Mouse (Mus musculus) intestine, postnatal 0 days (tissue): ENCODE results near the gene Sds. TPM values are rescaled to one million over a fixed set of nuclear protein-coding genes. Genes with fewer than 3 reads are reported as not detected.

Experiments used
- ATAC-seq: fragments of 200-750 bp; cut with Nextera tagmentation; 2 replicates; pipeline ENCODE4 v1.8.0; 2017; ENCODE audit warnings: mild to moderate bottlenecking, moderate TSS enrichment, moderate library complexity
- H3K27ac ChIP-seq: fragments of 300-500 bp; sonication (generic); 2 replicates; pipeline ENCODE4 v1.5.1; 2014; ENCODE audit warnings: mild to moderate bottlenecking, low read depth, low read length, moderate library complexity
- H3K27me3 ChIP-seq: fragments of 300-500 bp; sonication (generic); replicated peaks from 2 replicates; pipeline ENCODE4 v1.6.1; 2014; ENCODE audit warnings: low read length, mixed read lengths; ENCODE audit not compliant: control insufficient read depth, insufficient read depth
- H3K36me3 ChIP-seq: fragments of 300-500 bp; sonication (generic); 2 replicates; pipeline ENCODE4 v1.6.1; 2014; ENCODE audit warnings: mild to moderate bottlenecking, moderate library complexity; ENCODE audit not compliant: control insufficient read depth, insufficient read depth
- H3K4me1 ChIP-seq: fragments of 300-500 bp; sonication (generic); replicated peaks from 2 replicates; pipeline ENCODE4 v1.6.1; 2014; ENCODE audit warnings: antibody characterized with exemption, low read length, mixed read lengths; ENCODE audit not compliant: control insufficient read depth, insufficient read depth
- H3K4me2 ChIP-seq: fragments of 300-500 bp; sonication (generic); replicated peaks from 2 replicates; pipeline ENCODE4 v1.6.1; 2014; ENCODE audit warnings: low read depth, mild to moderate bottlenecking, moderate library complexity
- H3K4me3 ChIP-seq: fragments of 300-500 bp; sonication (generic); 2 replicates; pipeline ENCODE4 v1.5.1; 2014; ENCODE audit warnings: low read depth, low read length
- H3K9ac ChIP-seq: fragments of 300-500 bp; sonication (generic); 2 replicates; pipeline ENCODE4 v1.6.1; 2014; ENCODE audit warnings: mild to moderate bottlenecking, low read depth, low read length
- H3K9me3 ChIP-seq: fragments of 300-500 bp; sonication (generic); 2 replicates; pipeline ENCODE4 v1.6.1; 2016; ENCODE audit warnings: mixed run types; ENCODE audit not compliant: control insufficient read depth
- CTCF ChIP-seq: sonication (generic); IDR thresholded peaks from 2 replicates; pipeline ENCODE4 v1.5.1; 2016; ENCODE audit warnings: low read depth, mild to moderate bottlenecking, control low read depth, antibody characterized with exemption, moderate library complexity
- WGBS: fragments of 180-500 bp; shearing (Covaris S2); extraction: QIAGEN DNeasy Blood & Tissue Kit; methylation state at CpG from one replicate; pipeline ENCODE4 v1.1.7; 2014; 5-methylcytosine and 5-hydroxymethylcytosine counted together
- polyA plus RNA-seq: library from polyadenylated mRNA; unstranded; fragments of >200 nt; fragmentation: Nextera tagmentation; extraction: Ambion mirVana; gene quantifications from 2 replicates; pipeline ENCODE4 v1.2.1, GENCODE M21; 2015

Gene Sds
- polyA plus RNA-seq, 1 experiment from 2014 or later = not detected

DNA sequence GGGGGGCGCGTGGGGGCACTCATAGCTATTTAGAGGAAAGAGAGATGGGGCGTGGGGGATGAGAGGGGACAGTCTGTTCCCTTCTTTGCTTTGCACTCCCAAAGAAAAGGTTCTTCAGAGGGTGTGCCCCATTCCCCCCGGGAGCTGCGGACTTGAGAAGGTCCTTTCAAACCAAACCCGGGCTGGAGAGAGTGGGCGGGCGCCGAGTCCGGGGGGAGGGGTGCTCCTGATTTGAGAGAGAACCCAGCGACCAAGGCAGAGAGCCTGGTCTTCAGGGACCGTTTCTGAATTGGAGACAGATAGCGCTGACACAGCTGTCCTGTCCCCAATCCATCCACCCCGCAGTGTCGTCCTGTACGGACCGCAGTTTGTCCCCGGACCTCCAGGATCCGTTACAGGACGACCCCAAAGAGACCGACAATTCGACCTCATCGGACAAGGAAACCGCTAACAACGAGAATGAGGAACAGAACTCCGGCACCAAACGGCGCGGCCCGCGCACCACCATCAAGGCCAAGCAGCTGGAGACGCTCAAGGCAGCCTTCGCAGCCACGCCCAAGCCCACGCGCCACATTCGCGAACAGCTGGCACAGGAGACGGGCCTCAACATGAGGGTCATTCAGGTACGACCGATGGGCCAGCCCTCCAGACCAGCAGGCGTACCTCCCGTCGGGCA, 41.2 kb upstream of the Sds start:
- WGBS = under 1% methylated on average over 44 of the region's 44 CpGs
- Histone ChIP-seq H3K4me3 (peak overlapping the region; percentile 26; the same call in 1 of the 2 replicates), H3K27me3 (peaks cover 98% of the 10 kb centered on the region), H3K36me3 (no peaks in the 10 kb centered on the region), H3K27ac (no peak overlapping the region), H3K9ac (no peak overlapping the region), H3K4me2 (no peak overlapping the region), H3K4me1 (no peaks in the 10 kb centered on the region), H3K9me3 (no peaks in the 10 kb centered on the region)
- no peak for TF ChIP-seq CTCF
- no peak for ATAC-seq

DNA sequence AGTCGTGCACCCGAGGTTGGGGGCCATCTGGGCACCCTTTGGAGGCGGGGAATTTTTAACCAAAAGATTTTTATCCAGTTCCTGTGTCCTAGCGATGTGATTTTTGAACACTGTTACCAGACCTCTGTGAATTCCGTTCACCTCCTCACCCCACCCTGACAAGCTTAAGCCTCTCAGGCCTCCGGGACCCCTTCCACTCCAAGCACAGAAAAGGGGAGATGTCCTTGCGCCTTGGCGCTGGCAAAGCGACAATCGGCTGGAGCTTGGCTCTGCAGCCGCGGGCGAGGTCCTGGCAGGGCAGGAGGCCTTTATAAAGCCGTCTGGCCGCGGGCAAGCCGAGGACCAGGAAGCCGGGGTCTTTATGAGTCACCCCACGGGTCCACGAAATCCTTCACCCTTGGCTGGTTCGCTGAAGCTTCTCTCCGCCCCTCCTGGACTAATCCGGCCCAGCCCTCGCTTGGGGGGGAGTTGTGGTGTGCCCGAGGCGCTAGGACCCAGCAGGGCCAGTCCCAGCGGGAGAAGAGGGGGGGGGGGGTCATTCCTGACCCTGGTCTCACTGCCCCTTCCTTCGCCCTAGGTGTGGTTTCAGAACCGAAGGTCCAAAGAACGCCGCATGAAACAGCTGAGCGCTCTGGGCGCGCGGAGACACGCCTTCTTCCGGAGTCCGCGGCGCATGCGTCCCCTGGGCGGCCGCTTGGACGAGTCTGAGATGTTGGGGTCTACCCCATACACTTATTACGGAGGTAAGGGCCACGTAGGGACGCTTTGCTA, 40.4 kb upstream of the Sds start:
- Histone ChIP-seq H3K27me3 (peaks cover 99% of the 10 kb centered on the region), H3K27ac (no peak overlapping the region), H3K36me3 (no peaks in the 10 kb centered on the region), H3K4me1 (no peaks in the 10 kb centered on the region), H3K4me2 (peak overlapping the region; percentile 70), H3K9me3 (no peaks in the 10 kb centered on the region), H3K4me3 (peak overlapping the region; percentile 26), H3K9ac (no peak overlapping the region)
- ATAC-seq = no peak
- WGBS = 1% methylated on average over 45 of the region's 47 CpGs
- TF ChIP-seq CTCF = no peak

DNA sequence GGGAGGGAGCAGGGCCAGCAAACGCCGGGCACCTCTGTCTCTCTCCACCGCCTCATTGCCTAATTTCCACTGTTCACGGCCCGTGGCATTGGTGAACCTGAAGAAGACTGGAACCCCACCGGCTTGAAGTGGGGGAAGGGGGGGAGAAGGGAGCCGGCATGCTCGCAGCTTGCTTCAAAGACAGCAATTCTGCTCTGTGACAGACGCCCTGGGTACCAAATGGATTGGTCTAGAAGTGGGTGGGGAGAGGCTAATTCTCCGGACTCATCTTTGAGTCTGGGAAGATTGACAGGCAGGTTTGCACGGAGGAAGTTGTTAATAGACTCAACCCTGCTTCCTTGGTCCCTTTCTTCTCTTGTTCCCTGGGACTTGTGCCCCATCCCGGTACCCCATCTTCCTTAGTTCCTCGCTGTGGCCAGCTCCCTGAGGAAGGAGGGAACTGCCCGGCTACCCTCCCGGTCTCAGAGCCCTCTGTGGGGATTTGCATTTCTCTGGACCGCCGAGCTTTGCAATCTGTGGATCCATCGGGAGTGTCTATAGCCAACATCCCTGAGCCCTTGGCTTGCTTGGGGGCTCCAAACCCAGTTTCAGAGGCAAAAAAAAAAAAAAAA, 39.3 kb upstream of the Sds start:
- no peak overlapping the region for H3K4me3 ChIP-seq
- H3K9ac ChIP-seq = no peak overlapping the region
- H3K4me2 ChIP-seq = no peak overlapping the region
- no peaks in the 10 kb centered on the region for H3K36me3 ChIP-seq
- TF ChIP-seq CTCF = no peak
- H3K9me3 ChIP-seq = no peaks in the 10 kb centered on the region
- H3K4me1 ChIP-seq = no peaks in the 10 kb centered on the region
- H3K27ac ChIP-seq = no peak overlapping the region
- no peak for ATAC-seq
- under 1% methylated on average over 18 of the region's 18 CpGs for WGBS
- peaks cover 93% of the 10 kb centered on the region for H3K27me3 ChIP-seq

DNA sequence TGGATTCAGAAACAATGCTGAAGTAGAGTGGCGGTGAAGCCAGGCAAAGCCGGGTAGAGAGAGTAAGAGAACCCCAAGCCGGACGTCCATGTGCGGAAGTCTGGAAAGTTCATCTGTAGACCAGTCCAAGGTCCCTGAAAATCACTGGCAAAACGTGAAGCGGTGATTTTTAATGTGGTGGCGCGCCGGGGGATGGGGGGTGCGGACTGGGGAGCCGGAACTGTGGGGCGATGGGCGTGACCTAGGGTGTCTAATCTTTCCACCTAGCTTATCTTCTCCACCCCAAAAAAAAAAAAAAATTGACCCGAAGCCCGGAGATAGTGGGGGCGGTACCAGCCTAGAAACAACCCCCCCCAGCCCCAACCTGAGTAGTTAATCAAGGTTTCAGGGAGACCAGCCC, 38.8 kb upstream of the Sds start:
- H3K4me3 ChIP-seq = peak overlapping the region; percentile 11; the same call in 1 of the 2 replicates
- H3K9ac ChIP-seq = no peak overlapping the region
- H3K27me3 ChIP-seq = peaks cover 89% of the 10 kb centered on the region
- no peaks in the 10 kb centered on the region for H3K9me3 ChIP-seq
- no peak overlapping the region for H3K4me2 ChIP-seq
- H3K27ac ChIP-seq = no peak overlapping the region
- no peaks in the 10 kb centered on the region for H3K4me1 ChIP-seq
- H3K36me3 ChIP-seq = no peaks in the 10 kb centered on the region
- no peak for ATAC-seq
- no peak for TF ChIP-seq CTCF
- WGBS = 1% methylated on average over 17 of the region's 17 CpGs

DNA sequence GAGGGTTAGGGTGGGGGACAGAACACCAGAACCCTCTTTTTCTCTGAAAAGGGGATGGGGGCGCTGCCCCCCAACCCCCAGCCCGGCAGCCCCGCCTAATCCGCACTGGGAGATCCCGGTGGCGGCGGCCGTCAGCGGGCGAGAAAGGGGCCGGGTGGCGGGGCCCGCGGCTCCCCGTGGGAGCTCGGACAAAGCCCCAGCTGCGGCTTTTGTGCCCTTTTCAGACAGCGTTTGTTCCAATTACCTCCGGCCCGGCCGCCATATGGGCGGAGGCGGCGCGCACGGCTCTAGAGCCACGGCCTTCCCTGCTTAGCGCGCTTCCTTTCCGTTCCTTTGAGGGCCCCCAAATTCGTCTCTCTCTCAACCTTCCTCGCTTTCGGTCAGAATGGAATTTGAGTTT, 38.3 kb upstream of the Sds start:
- Histone ChIP-seq H3K4me1 (no peaks in the 10 kb centered on the region), H3K36me3 (no peaks in the 10 kb centered on the region), H3K27me3 (peaks cover 88% of the 10 kb centered on the region), H3K4me3 (peak overlapping the region; percentile 11; the same call in 1 of the 2 replicates), H3K9ac (no peak overlapping the region), H3K9me3 (no peaks in the 10 kb centered on the region), H3K27ac (no peak overlapping the region), H3K4me2 (no peak overlapping the region)
- no peak for ATAC-seq
- WGBS = under 1% methylated on average over 33 of the region's 33 CpGs
- TF ChIP-seq CTCF = no peak

DNA sequence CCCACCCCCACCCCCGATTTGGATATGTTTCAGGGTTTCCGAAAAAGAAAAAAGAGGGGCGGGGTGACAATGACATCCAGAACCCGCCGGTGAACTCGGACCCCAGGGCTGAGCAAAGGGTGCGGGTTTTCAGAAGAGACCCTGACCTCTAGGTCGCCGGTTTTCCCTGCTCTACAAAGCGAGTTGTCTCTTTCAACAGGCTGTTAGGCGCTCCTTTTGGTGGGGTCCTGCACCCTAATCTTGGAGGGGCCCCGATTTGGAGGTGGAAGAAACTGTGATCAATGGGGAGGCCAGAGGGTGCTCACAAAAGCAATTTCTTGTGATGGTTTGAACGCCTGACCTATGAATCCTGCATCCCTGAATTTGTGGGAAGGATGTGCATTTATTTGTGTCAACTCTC, 37.9 kb upstream of the Sds start:
- peaks cover 83% of the 10 kb centered on the region for H3K27me3 ChIP-seq

More for the DNA sequence above, 37.9 kb upstream of the Sds start:
- no peak for TF ChIP-seq CTCF
- Histone ChIP-seq H3K27ac (no peak overlapping the region), H3K9me3 (no peaks in the 10 kb centered on the region), H3K36me3 (no peaks in the 10 kb centered on the region), H3K9ac (no peak overlapping the region), H3K4me1 (no peaks in the 10 kb centered on the region), H3K4me2 (no peak overlapping the region), H3K4me3 (no peak overlapping the region)
- WGBS = 3% methylated on average over 13 of the region's 13 CpGs
- ATAC-seq = no peak
